Mouse (Mus musculus) stomach, postnatal 0 days (tissue): ENCODE data around the gene Rnf8. TPM values are rescaled to one million over a fixed set of nuclear protein-coding genes. Genes with fewer than 3 reads are reported as not detected.
A peak's percentile ranks its signal among the peaks of the same experiment; 100 is the strongest.

Source experiments
- ATAC-seq: fragments of 200-750 bp; cut with Nextera tagmentation; 2 replicates; pipeline ENCODE4 v1.8.0; 2017; ENCODE audit not compliant: low FRiP score, low TSS enrichment
- DNase-seq: peaks from one replicate; pipeline ENCODE4 v3.0.0-alpha.2; 2016; ENCODE audit warnings: low spot score
- H3K27ac ChIP-seq: fragments of 300-500 bp; sonication (generic); replicated peaks from 2 replicates; pipeline ENCODE4 v1.5.1; 2014; ENCODE audit warnings: mild to moderate bottlenecking, control low read depth
- H3K27me3 ChIP-seq: fragments of 300-500 bp; sonication (generic); 2 replicates; pipeline ENCODE4 v1.6.1; 2014; ENCODE audit warnings: low read length; ENCODE audit not compliant: control insufficient read depth, insufficient read depth
- H3K36me3 ChIP-seq: fragments of 300-500 bp; sonication (generic); 2 replicates; pipeline ENCODE4 v1.6.1; 2014; ENCODE audit warnings: low read length, mixed read lengths; ENCODE audit not compliant: control insufficient read depth, insufficient read depth
- H3K4me1 ChIP-seq: fragments of 300-500 bp; sonication (generic); replicated peaks from 2 replicates; pipeline ENCODE4 v1.6.1; 2014; ENCODE audit warnings: antibody characterized with exemption; ENCODE audit not compliant: control insufficient read depth, insufficient read depth
- H3K4me2 ChIP-seq: fragments of 300-500 bp; sonication (generic); replicated peaks from 2 replicates; pipeline ENCODE4 v1.6.1; 2014; ENCODE audit warnings: low read depth, mild to moderate bottlenecking, control low read depth, moderate library complexity
- H3K4me3 ChIP-seq: fragments of 300-500 bp; sonication (generic); 2 replicates; pipeline ENCODE4 v1.5.1; 2014; ENCODE audit warnings: low read depth, low read length, control low read depth
- H3K9ac ChIP-seq: fragments of 300-500 bp; sonication (generic); 2 replicates; pipeline ENCODE4 v1.6.1; 2014; ENCODE audit warnings: mild to moderate bottlenecking, low read length, control low read depth, mixed read lengths
- H3K9me3 ChIP-seq: fragments of 300-500 bp; sonication (generic); 2 replicates; pipeline ENCODE4 v1.6.1; 2016; ENCODE audit warnings: low read length; ENCODE audit not compliant: control insufficient read depth
- CTCF ChIP-seq: IDR thresholded peaks from 2 replicates; pipeline ENCODE4 v1.5.1; 2016; ENCODE audit warnings: antibody characterized with exemption, low read depth, mild to moderate bottlenecking, moderate library complexity
- EP300 ChIP-seq: optimal IDR thresholded peaks from 2 replicates; pipeline ENCODE3; 2016; ENCODE audit warnings: antibody characterized with exemption
- whole genome bisulfite sequencing: fragments of 180-500 bp; shearing (Covaris S2); extraction: QIAGEN DNeasy Blood & Tissue Kit; methylation state at CpG from one replicate; pipeline ENCODE4 v1.1.7; 2014; 5-methylcytosine and 5-hydroxymethylcytosine counted together
- polyA plus RNA-seq: library from polyadenylated mRNA; unstranded; fragments of >200 nt; fragmentation: Nextera tagmentation; extraction: Ambion mirVana; gene quantifications from 2 replicates; pipeline ENCODE4 v1.2.1, GENCODE M21; 2015

Gene Rnf8
- polyA plus RNA-seq, 1 experiment from 2014 or later = 32.6 TPM

DNA sequence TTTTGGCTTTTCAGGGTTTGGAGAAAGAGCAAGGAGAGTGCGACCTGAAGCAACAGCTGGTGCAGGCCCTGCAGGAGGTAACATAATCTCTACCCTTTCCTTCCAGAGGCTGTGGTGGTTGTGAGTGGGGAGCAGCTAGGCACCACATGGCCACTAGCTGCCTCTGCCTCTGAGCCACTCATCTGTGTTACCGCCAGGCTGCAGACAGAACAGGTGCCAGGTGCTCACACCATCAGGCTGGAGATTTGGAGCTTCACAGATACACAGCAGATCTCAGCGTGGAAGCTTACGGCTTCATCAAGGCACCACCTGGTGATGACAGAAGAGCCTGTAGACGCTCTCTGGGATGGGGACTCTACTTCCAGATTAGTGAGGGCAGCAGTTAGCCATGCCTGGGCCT, 14.4 kb downstream of the Rnf8 start:
- no peak for ATAC-seq
- WGBS = 89% methylated on average over 5 of the region's 5 CpGs
- H3K36me3 ChIP-seq = peaks cover 28% of the 10 kb centered on the region

DNA sequence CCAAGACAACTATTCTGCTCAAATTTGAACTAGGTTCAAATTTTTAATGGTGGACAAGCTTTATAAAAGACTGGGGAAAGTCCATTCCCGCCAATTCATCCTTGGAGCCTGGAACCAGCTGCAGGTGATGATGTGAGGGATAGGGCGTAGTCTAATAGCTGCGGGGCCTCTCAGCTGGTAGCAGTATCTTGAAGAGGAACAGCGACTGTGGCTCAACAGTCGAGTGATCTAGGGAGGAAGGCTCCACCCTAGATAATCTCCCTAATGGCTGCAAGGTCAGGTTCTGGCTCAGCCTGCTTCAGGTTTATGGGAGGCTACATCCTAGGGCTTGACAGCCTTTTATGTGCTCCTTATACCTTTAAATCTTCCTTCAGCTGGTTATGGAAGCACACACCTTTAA, 15.0 kb downstream of the Rnf8 start:
- no peaks in the 10 kb centered on the region for H3K9me3 ChIP-seq
- H3K27ac ChIP-seq = no peak overlapping the region
- H3K4me1 ChIP-seq = no peaks in the 10 kb centered on the region
- H3K4me2 ChIP-seq = no peak overlapping the region
- H3K4me3 ChIP-seq = no peak overlapping the region
- WGBS = 70% methylated on average over 5 of the region's 5 CpGs
- ATAC-seq (no peak), DNase-seq (no peak)
- TF ChIP-seq CTCF (no peak), EP300 (no peak)
- H3K36me3 ChIP-seq = peaks cover 30% of the 10 kb centered on the region
- H3K9ac ChIP-seq = no peak overlapping the region
- H3K27me3 ChIP-seq = no peaks in the 10 kb centered on the region

More for the DNA sequence above, 14.4 kb downstream of the Rnf8 start:
- Histone ChIP-seq H3K9ac (no peak overlapping the region), H3K4me3 (no peak overlapping the region), H3K4me2 (no peak overlapping the region), H3K4me1 (no peaks in the 10 kb centered on the region), H3K27ac (no peak overlapping the region), H3K9me3 (no peaks in the 10 kb centered on the region), H3K27me3 (no peaks in the 10 kb centered on the region)
- TF ChIP-seq EP300 (no peak), CTCF (no peak)
- no peak for DNase-seq

DNA sequence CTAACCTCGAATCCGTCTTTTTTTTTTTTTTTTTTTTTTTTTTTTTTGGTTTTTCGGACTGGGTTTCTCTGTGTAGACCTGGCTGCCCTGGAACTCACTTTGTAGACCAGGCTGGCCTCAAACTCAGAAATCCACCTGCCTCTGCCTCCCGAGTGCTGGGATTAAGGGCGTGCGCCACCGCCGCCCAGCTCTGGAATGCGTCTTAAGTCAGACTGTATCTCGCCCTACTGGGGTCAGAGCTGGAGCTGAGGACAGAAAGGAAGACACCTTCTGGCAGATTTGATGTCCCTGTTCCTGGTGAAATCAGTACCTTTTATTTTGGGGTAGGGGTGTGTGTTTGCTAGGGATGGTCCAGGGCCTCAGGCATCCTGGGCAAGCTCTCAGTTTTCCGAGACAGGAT, 17.7 kb downstream of the Rnf8 start:
- no peak for TF ChIP-seq CTCF
- TF ChIP-seq EP300 = no peak
- no peak overlapping the region for H3K4me2 ChIP-seq
- H3K4me1 ChIP-seq = no peaks in the 10 kb centered on the region
- H3K27ac ChIP-seq = no peak overlapping the region
- WGBS = 90% methylated on average over 11 of the region's 11 CpGs
- ATAC-seq (no peak), DNase-seq (no peak)
- peaks cover 30% of the 10 kb centered on the region for H3K36me3 ChIP-seq
- no peaks in the 10 kb centered on the region for H3K27me3 ChIP-seq
- no peaks in the 10 kb centered on the region for H3K9me3 ChIP-seq
- no peak overlapping the region for H3K4me3 ChIP-seq
- H3K9ac ChIP-seq = no peak overlapping the region

DNA sequence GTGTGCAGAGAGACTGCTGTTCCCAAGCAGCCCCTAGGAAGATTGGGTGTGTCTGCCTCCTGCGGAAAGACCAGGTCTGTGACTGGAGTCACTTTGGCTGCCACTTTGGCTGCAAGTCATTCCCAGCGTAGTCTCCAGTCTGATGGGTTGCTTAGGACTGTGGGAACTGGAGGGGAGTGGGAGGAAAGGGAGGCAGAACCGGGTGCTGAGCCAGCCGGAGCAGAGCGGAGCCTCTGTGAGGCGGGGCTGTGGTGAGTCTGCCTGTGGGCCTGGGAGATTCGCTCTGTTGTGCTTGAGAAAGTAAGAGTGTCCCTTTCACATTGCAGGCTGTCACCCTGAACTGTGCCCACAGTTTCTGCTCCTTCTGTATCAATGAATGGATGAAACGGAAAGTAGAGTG, 20.9 kb downstream of the Rnf8 start:
- TF ChIP-seq EP300 = no peak
- no peak for TF ChIP-seq CTCF
- no peak for ATAC-seq
- H3K36me3 ChIP-seq = peaks cover 29% of the 10 kb centered on the region
- no peaks in the 10 kb centered on the region for H3K9me3 ChIP-seq
- H3K4me2 ChIP-seq = no peak overlapping the region
- H3K9ac ChIP-seq = no peak overlapping the region
- 83% methylated on average over 8 of the region's 8 CpGs for WGBS
- H3K4me1 ChIP-seq = no peaks in the 10 kb centered on the region
- no peaks in the 10 kb centered on the region for H3K27me3 ChIP-seq
- H3K4me3 ChIP-seq = no peak overlapping the region
- no peak for DNase-seq
- no peak overlapping the region for H3K27ac ChIP-seq

DNA sequence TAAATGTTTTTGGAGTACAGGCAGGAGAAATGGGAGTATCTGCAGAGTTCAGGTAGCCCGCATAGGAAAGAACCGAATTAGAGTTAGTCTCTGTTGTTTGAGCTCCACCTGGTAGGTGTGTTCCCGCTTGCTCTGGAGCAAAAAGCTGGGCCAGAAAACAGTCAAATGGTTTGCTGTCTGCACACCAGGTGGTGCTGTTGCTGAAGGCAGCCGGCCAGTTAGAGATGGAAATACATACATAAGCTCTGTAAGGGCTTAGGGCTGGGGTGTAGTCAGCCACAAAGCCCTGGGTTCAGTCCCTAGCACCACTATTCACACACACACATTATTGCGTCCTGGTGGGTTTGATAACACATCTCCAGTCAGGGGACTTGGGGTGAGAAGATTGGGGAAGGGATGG, 21.5 kb downstream of the Rnf8 start:
- 57% methylated on average over 5 of the region's 5 CpGs for WGBS
- DNase-seq = peak; percentile 63
- H3K27ac ChIP-seq = no peak overlapping the region
- H3K9ac ChIP-seq = no peak overlapping the region
- H3K36me3 ChIP-seq = peaks cover 29% of the 10 kb centered on the region
- ATAC-seq = no peak
- TF ChIP-seq CTCF (peak; percentile 78), EP300 (no peak)
- H3K4me3 ChIP-seq = no peak overlapping the region
- no peak overlapping the region for H3K4me2 ChIP-seq
- H3K27me3 ChIP-seq = no peaks in the 10 kb centered on the region
- H3K4me1 ChIP-seq = no peaks in the 10 kb centered on the region
- no peaks in the 10 kb centered on the region for H3K9me3 ChIP-seq

DNA sequence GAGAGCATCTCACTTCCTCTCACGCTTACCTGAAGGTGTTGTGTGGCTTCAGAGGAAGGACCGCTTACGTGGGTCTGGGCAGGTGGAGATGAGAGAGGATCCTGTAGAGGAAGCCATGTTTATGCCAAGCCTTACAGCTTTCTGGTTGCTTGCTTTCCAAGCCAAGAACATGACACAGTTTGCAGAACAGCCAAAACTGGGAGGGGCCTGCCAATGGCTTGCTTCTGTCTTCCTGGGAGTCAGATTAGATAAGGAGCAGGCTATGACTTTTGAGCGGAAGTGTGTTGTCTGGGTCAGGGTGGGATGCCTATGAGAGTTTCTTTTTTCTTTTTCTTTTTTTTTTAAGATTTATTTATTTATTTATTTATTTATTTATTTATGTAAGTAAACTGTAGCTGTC, 22.8 kb downstream of the Rnf8 start:
- Histone ChIP-seq H3K27ac (no peak overlapping the region), H3K4me3 (no peak overlapping the region), H3K9me3 (no peaks in the 10 kb centered on the region), H3K4me1 (no peaks in the 10 kb centered on the region), H3K9ac (no peak overlapping the region), H3K4me2 (no peak overlapping the region), H3K36me3 (peaks cover 25% of the 10 kb centered on the region), H3K27me3 (no peaks in the 10 kb centered on the region)
- ATAC-seq (no peak), DNase-seq (no peak)
- TF ChIP-seq EP300 (no peak), CTCF (no peak)
- 78% methylated on average over 4 of the region's 4 CpGs for WGBS
